Comparison of ENCODE assay signal across 11 mouse cellular contexts in genomic region chr1:192191859-192192258, GRCm38 (mm10). TPM values are rescaled to one million over a fixed set of nuclear protein-coding genes. Genes with fewer than 3 reads are reported as not detected.
DNase-seq lines count a peak whose midpoint lies in the region; ATAC-seq and TF ChIP-seq lines count a peak whose summit lies in the region.
"Had no signal": no experiment of that assay in that cellular context is flagged by ENCODE, and none has a peak within 500 bp of the region (broad histone marks: within the 10 kb centered on the region; RNA-seq: fewer than 3 reads in every experiment).

No protein-coding gene starts in this region.

- ATAC-seq in embryonic facial prominence, embryonic 13.5 days (ENCODE audit: insufficient number of reproducible peaks, insufficient read depth, low FRiP score, low TSS enrichment, low read depth), result no peak
- ATAC-seq in lung, embryonic 15.5 days (ENCODE audit: borderline replicate concordance, extremely low read depth, low FRiP score, low TSS enrichment), result no peak
- no peak for ATAC-seq in forebrain, postnatal 0 days
- no peak for ATAC-seq in midbrain, embryonic 16.5 days
- no peak for ATAC-seq in erythroid progenitor cell, adult 5-6 weeks (replicated peaks; ENCODE audit: low FRiP score, poor library complexity, severe bottlenecking)

- peaks cover 12% of the 10 kb centered on the region for H3K4me1 ChIP-seq in embryonic facial prominence, embryonic 13.5 days
- H3K4me1 ChIP-seq in embryonic facial prominence, embryonic 10.5 days, result peaks cover 9% of the 10 kb centered on the region; the same call in 1 of the 2 replicates
- peaks cover 17% of the 10 kb centered on the region for H3K4me1 ChIP-seq in lung, embryonic 15.5 days
- H3K4me1 ChIP-seq in forebrain, postnatal 0 days (ENCODE audit: insufficient read depth), result no peaks in the 10 kb centered on the region
- peaks cover 11% of the 10 kb centered on the region; the same call in 1 of the 2 replicates for H3K4me1 ChIP-seq in midbrain, embryonic 16.5 days (ENCODE audit: control insufficient read depth, insufficient read depth, low read length)
- H3K4me1 ChIP-seq: liver, embryonic 15.5 days had no signal

- peaks cover 49% of the 10 kb centered on the region for H3K27me3 ChIP-seq in embryonic facial prominence, embryonic 13.5 days
- H3K27me3 ChIP-seq in embryonic facial prominence, embryonic 10.5 days (replicated peaks; ENCODE audit: low read depth, poor library complexity, severe bottlenecking), result peaks cover 60% of the 10 kb centered on the region
- peaks cover 31% of the 10 kb centered on the region for H3K27me3 ChIP-seq in lung, embryonic 15.5 days
- H3K27me3 ChIP-seq in forebrain, postnatal 0 days (ENCODE audit: insufficient read depth, low read length), result peaks cover 6% of the 10 kb centered on the region
- peaks cover 8% of the 10 kb centered on the region for H3K27me3 ChIP-seq in midbrain, embryonic 16.5 days (ENCODE audit: control insufficient read depth, insufficient read depth, low read depth, low read length)

- peak overlapping the region; percentile 12; the same call in 1 of the 2 replicates for H3K4me2 ChIP-seq in embryonic facial prominence, embryonic 13.5 days
- peak overlapping the region; percentile 97 for H3K4me2 ChIP-seq in lung, embryonic 15.5 days
- H3K4me2 ChIP-seq in forebrain, postnatal 0 days (ENCODE audit: low read depth), result peak overlapping the region; percentile 74
- H3K4me2 ChIP-seq in midbrain, embryonic 16.5 days (ENCODE audit: low read length), result peak overlapping the region; percentile 91
- H3K4me2 ChIP-seq: liver, embryonic 15.5 days had no signal

- H3K9ac ChIP-seq in embryonic facial prominence, embryonic 13.5 days, result no peak overlapping the region
- H3K9ac ChIP-seq in lung, embryonic 15.5 days, result no peak overlapping the region
- peak overlapping the region; percentile 52; the same call in 1 of the 2 replicates for H3K9ac ChIP-seq in forebrain, postnatal 0 days
- H3K9ac ChIP-seq in midbrain, embryonic 16.5 days (ENCODE audit: low read depth, low read length), result peak overlapping the region; percentile 75; the same call in 1 of the 2 replicates
- H3K9ac ChIP-seq: liver, embryonic 15.5 days had no signal

- H3K36me3 ChIP-seq in embryonic facial prominence, embryonic 13.5 days, result no peaks in the 10 kb centered on the region
- no peaks in the 10 kb centered on the region for H3K36me3 ChIP-seq in embryonic facial prominence, embryonic 10.5 days (replicated peaks)
- H3K36me3 ChIP-seq in lung, embryonic 15.5 days, result no peaks in the 10 kb centered on the region
- H3K36me3 ChIP-seq in forebrain, postnatal 0 days (ENCODE audit: insufficient read depth), result no peaks in the 10 kb centered on the region
- no peaks in the 10 kb centered on the region for H3K36me3 ChIP-seq in midbrain, embryonic 16.5 days (ENCODE audit: control insufficient read depth, insufficient read depth, low read length)
- H3K36me3 ChIP-seq: liver, embryonic 15.5 days had no signal

- no peak for TF ChIP-seq CTCF in forebrain, postnatal 0 days (IDR thresholded peaks at IDR 0.05; ENCODE audit: low read depth)

- no peak overlapping the region for H3K27ac ChIP-seq in embryonic facial prominence, embryonic 13.5 days
- no peak overlapping the region for H3K27ac ChIP-seq in embryonic facial prominence, embryonic 10.5 days (replicated peaks)
- H3K27ac ChIP-seq in lung, embryonic 15.5 days, result no peak overlapping the region
- no peak overlapping the region for H3K27ac ChIP-seq in forebrain, postnatal 0 days (ENCODE audit: low read depth, low read length)
- H3K27ac ChIP-seq in midbrain, embryonic 16.5 days (ENCODE audit: low read length), result no peak overlapping the region
- H3K27ac ChIP-seq: liver, embryonic 15.5 days had no signal

- H3K4me3 ChIP-seq in embryonic facial prominence, embryonic 13.5 days, result no peak overlapping the region
- no peak overlapping the region for H3K4me3 ChIP-seq in embryonic facial prominence, embryonic 10.5 days
- peak overlapping the region; percentile 55 for H3K4me3 ChIP-seq in lung, embryonic 15.5 days
- H3K4me3 ChIP-seq in forebrain, postnatal 0 days (ENCODE audit: low read depth, low read length), result peak overlapping the region; percentile 58
- peak overlapping the region; percentile 67 for H3K4me3 ChIP-seq in midbrain, embryonic 16.5 days (ENCODE audit: low read depth, low read length)
- H3K4me3 ChIP-seq: liver, embryonic 15.5 days had no signal

- DNase-seq in embryonic facial prominence, embryonic 10.5 days (ENCODE audit: low spot score), result no peak
- DNase-seq in lung, postnatal 14 days, result no peak
- peak; percentile 20 for DNase-seq in forebrain, postnatal 0 days
- DNase-seq in urinary bladder, postnatal 36 days (ENCODE audit: low spot score in 2 of 2), result no peak
- DNase-seq: kidney, adult 9 months; thymus, postnatal 4 days had no signal

- WGBS in embryonic facial prominence, embryonic 13.5 days, result 51% methylated on average over 8 of the region's 8 CpGs
- 57% methylated on average over 8 of the region's 8 CpGs for WGBS in embryonic facial prominence, embryonic 10.5 days
- WGBS in lung, embryonic 15.5 days, result 47% methylated on average over 8 of the region's 8 CpGs
- WGBS in forebrain, postnatal 0 days, result 56% methylated on average over 8 of the region's 8 CpGs
- 61% methylated on average over 8 of the region's 8 CpGs for WGBS in midbrain, embryonic 16.5 days

- H3K9me3 ChIP-seq in embryonic facial prominence, embryonic 13.5 days, result no peaks in the 10 kb centered on the region
- no peaks in the 10 kb centered on the region for H3K9me3 ChIP-seq in embryonic facial prominence, embryonic 10.5 days
- no peaks in the 10 kb centered on the region for H3K9me3 ChIP-seq in lung, embryonic 15.5 days
- no peaks in the 10 kb centered on the region for H3K9me3 ChIP-seq in forebrain, postnatal 0 days (ENCODE audit: low read length)
- no peaks in the 10 kb centered on the region for H3K9me3 ChIP-seq in midbrain, embryonic 16.5 days (replicated peaks; ENCODE audit: control insufficient read depth, low read length, poor library complexity, severe bottlenecking)
- H3K9me3 ChIP-seq: liver, embryonic 15.5 days had no signal

RNA-seq across cellular contexts. Expression of gene Kcnh1, which starts 1.3 kb away (rescaled TPM):
- polyA plus RNA-seq in embryonic facial prominence, embryonic 13.5 days (2015; fragmentation: Nextera tagmentation; extraction: Ambion mirVana), result 1.3 TPM in 2 replicates
- 0.54 and 0.57 TPM in 2 replicates for polyA plus RNA-seq in embryonic facial prominence, embryonic 10.5 days (2016; fragmentation: Nextera tagmentation; extraction: Ambion mirVana)
- 1.4 and 1.7 TPM in 2 replicates for polyA plus RNA-seq in lung, embryonic 15.5 days (2015; fragmentation: Nextera tagmentation; extraction: Ambion mirVana)
- total RNA-seq in forebrain, postnatal 0 days (2014; rRNA removed), result 5.6 and 5.7 TPM in 2 replicates
- 1.9 and 2.3 TPM in 2 replicates for polyA plus RNA-seq in forebrain, postnatal 0 days (2015; fragmentation: Nextera tagmentation; extraction: Ambion mirVana)
- polyA plus RNA-seq in midbrain, embryonic 16.5 days (2015; fragmentation: Nextera tagmentation; extraction: Ambion mirVana), result 2.9 and 3.0 TPM in 2 replicates
- total RNA-seq in erythroid progenitor cell, adult 5-6 weeks (2015; ENCODE audit: low replicate concordance), result not detected in 2 replicates
- total RNA-seq in erythroid progenitor cell, adult 5-6 weeks (2017; ENCODE audit: low replicate concordance), result not detected in 2 replicates
- polyA plus RNA-seq: liver, embryonic 15.5 days had no signal

RNA-seq across cellular contexts. Expression of gene Rcor3, which starts 54.0 kb away (rescaled TPM):
- 28.3 and 28.5 TPM in 2 replicates for polyA plus RNA-seq in embryonic facial prominence, embryonic 13.5 days (2015; fragmentation: Nextera tagmentation; extraction: Ambion mirVana)
- polyA plus RNA-seq in embryonic facial prominence, embryonic 10.5 days (2016; fragmentation: Nextera tagmentation; extraction: Ambion mirVana), result 14.5 and 15.0 TPM in 2 replicates
- polyA plus RNA-seq in lung, embryonic 15.5 days (2015; fragmentation: Nextera tagmentation; extraction: Ambion mirVana), result 26.8 and 29.3 TPM in 2 replicates
- total RNA-seq in forebrain, postnatal 0 days (2014; rRNA removed), result 30.7 and 32.6 TPM in 2 replicates
- polyA plus RNA-seq in forebrain, postnatal 0 days (2015; fragmentation: Nextera tagmentation; extraction: Ambion mirVana), result 35.3 and 48.0 TPM in 2 replicates
- polyA plus RNA-seq in midbrain, embryonic 16.5 days (2015; fragmentation: Nextera tagmentation; extraction: Ambion mirVana), result 36.3 and 40.4 TPM in 2 replicates
- total RNA-seq in erythroid progenitor cell, adult 5-6 weeks (2015; ENCODE audit: low replicate concordance), result 37.5 and 56.2 TPM in 2 replicates
- total RNA-seq in erythroid progenitor cell, adult 5-6 weeks (2017; ENCODE audit: low replicate concordance), result 29.3 and 63.0 TPM in 2 replicates

Comparison
In these comparisons a context has a peak if more than half of its experiments do, and no peak if none do; other contexts are left out.
1. H3K4me2 ChIP-seq: peak in every context shown above with its lines; median percentile 97 in lung, embryonic 15.5 days; 91 in midbrain, embryonic 16.5 days; 74 in forebrain, postnatal 0 days; 12 in embryonic facial prominence, embryonic 13.5 days.
2. H3K4me3 ChIP-seq: peak in lung, embryonic 15.5 days (single experiment), forebrain, postnatal 0 days (single experiment) and midbrain, embryonic 16.5 days (single experiment); none in embryonic facial prominence, embryonic 13.5 days (single experiment) and embryonic facial prominence, embryonic 10.5 days (single experiment).
3. H3K9ac ChIP-seq: peak in forebrain, postnatal 0 days (single experiment) and midbrain, embryonic 16.5 days (single experiment); none in embryonic facial prominence, embryonic 13.5 days (single experiment) and lung, embryonic 15.5 days (single experiment).